Mouse (Mus musculus): Measurements from ENCODE around the gene Rnf157. TPM values are rescaled to one million over a fixed set of nuclear protein-coding genes. Genes with fewer than 3 reads are reported as not detected.

The Rnf157 gene
- total RNA-seq, 1 experiment from 2014 or later, result 9.2 TPM

- ATAC-seq (replicated peaks in 1 of 2; ENCODE audit: insufficient read depth in 1 of 2, low FRiP score in 2 of 2, low TSS enrichment in 1 of 2, low read depth in 1 of 2, poor library complexity in 2 of 2, severe bottlenecking in 2 of 2), result no peak
These were observed 114.6 kb downstream of the Rnf157 start for GRCm38 (mm10) chr11:116298221-116298620.

GRCm38 (mm10) chr11:116297017-116297416 lies 115.8 kb downstream of the Rnf157 start:
- no peak for ATAC-seq (replicated peaks in 1 of 2; ENCODE audit: insufficient read depth in 1 of 2, low FRiP score in 2 of 2, low TSS enrichment in 1 of 2, low read depth in 1 of 2, poor library complexity in 2 of 2, severe bottlenecking in 2 of 2)

GRCm38 (mm10) chr11:116296191-116296734 lies 116.6 kb downstream of the Rnf157 start:
- ATAC-seq (replicated peaks in 1 of 2; ENCODE audit: insufficient read depth in 1 of 2, low FRiP score in 2 of 2, low TSS enrichment in 1 of 2, low read depth in 1 of 2, poor library complexity in 2 of 2, severe bottlenecking in 2 of 2), result no peak

GRCm38 (mm10) chr11:116294319-116294718 lies 118.5 kb downstream of the Rnf157 start:
- ATAC-seq (replicated peaks in 1 of 2; ENCODE audit: insufficient read depth in 1 of 2, low FRiP score in 2 of 2, low TSS enrichment in 1 of 2, low read depth in 1 of 2, poor library complexity in 2 of 2, severe bottlenecking in 2 of 2), result peak; percentile 27 to 46; a peak in 1 of 4 replicates

GRCm38 (mm10) chr11:116293538-116294137 lies 119.2 kb downstream of the Rnf157 start:
- ATAC-seq (replicated peaks in 1 of 2; ENCODE audit: insufficient read depth in 1 of 2, low FRiP score in 2 of 2, low TSS enrichment in 1 of 2, low read depth in 1 of 2, poor library complexity in 2 of 2, severe bottlenecking in 2 of 2), result no peak

- ATAC-seq (replicated peaks in 1 of 2; ENCODE audit: insufficient read depth in 1 of 2, low FRiP score in 2 of 2, low TSS enrichment in 1 of 2, low read depth in 1 of 2, poor library complexity in 2 of 2, severe bottlenecking in 2 of 2), result no peak
These were observed 120.4 kb downstream of the Rnf157 start for GRCm38 (mm10) chr11:116292401-116292800.

- ATAC-seq (replicated peaks in 1 of 2; ENCODE audit: insufficient read depth in 1 of 2, low FRiP score in 2 of 2, low TSS enrichment in 1 of 2, low read depth in 1 of 2, poor library complexity in 2 of 2, severe bottlenecking in 2 of 2), result no peak
These were observed 122.3 kb downstream of the Rnf157 start for GRCm38 (mm10) chr11:116290556-116290955.

GRCm38 (mm10) chr11:116287351-116287750 lies 125.5 kb downstream of the Rnf157 start:
- no peak for ATAC-seq (replicated peaks in 1 of 2; ENCODE audit: insufficient read depth in 1 of 2, low FRiP score in 2 of 2, low TSS enrichment in 1 of 2, low read depth in 1 of 2, poor library complexity in 2 of 2, severe bottlenecking in 2 of 2)

Other genes starting within 250 kb of the Rnf157 start
- 17.6 and 46.2 TPM in 2 replicates for gene Fbf1, start 244.9 kb downstream of the Rnf157 start, total RNA-seq (2017)
- 12.3 and 22.2 TPM in 2 replicates for gene Ten1, start 214.2 kb downstream of the Rnf157 start, total RNA-seq (2017)
- 43.2 and 45.2 TPM in 2 replicates for gene Acox1, start 214.0 kb downstream of the Rnf157 start, total RNA-seq (2017)
- gene Evpl, start 175.0 kb downstream of the Rnf157 start, total RNA-seq (2017), result 2.4 and 2.9 TPM in 2 replicates
- gene Srp68, start 138.8 kb downstream of the Rnf157 start, total RNA-seq (2017), result 36.5 and 43.6 TPM in 2 replicates
- gene Galr2, start 132.1 kb downstream of the Rnf157 start, total RNA-seq (2017), result 0.31 TPM in 1 of 2 replicates, not detected in the other
- gene Exoc7, start 105.8 kb downstream of the Rnf157 start, total RNA-seq (2017), result 20.4 and 25.8 TPM in 2 replicates
- 0.38 TPM in 1 of 2 replicates, not detected in the other for gene Foxj1, start 77.6 kb downstream of the Rnf157 start, total RNA-seq (2017)
- gene Ubald2, start 21.1 kb upstream of the Rnf157 start, total RNA-seq (2017), result 51.5 and 101 TPM in 2 replicates
- gene Qrich2, start 53.2 kb upstream of the Rnf157 start, total RNA-seq (2017), result not detected in 2 replicates
- 29.8 and 51.3 TPM in 2 replicates for gene Prpsap1, start 81.2 kb upstream of the Rnf157 start, total RNA-seq (2017)
- 3.3 and 19.6 TPM in 2 replicates for gene Sphk1, start 117.9 kb upstream of the Rnf157 start, total RNA-seq (2017)
- gene Ube2o, start 168.4 kb upstream of the Rnf157 start, total RNA-seq (2017), result 8.4 and 8.9 TPM in 2 replicates
- gene Aanat, start 173.4 kb upstream of the Rnf157 start, total RNA-seq (2017), result not detected in 2 replicates
- 3.5 and 5.6 TPM in 2 replicates for gene Rhbdf2, start 214.0 kb upstream of the Rnf157 start, total RNA-seq (2017)
- 1.6 TPM in 1 of 2 replicates, not detected in the other for gene Prcd, start 240.5 kb upstream of the Rnf157 start, total RNA-seq (2017)
- gene Cygb, start 241.3 kb upstream of the Rnf157 start, total RNA-seq (2017), result not detected in 2 replicates

Measured in hematopoietic stem cell, adult 5-6 weeks (primary cell).